Mouse (Mus musculus): ENCODE data around the gene Pitpnm2. TPM values are rescaled to one million over a fixed set of nuclear protein-coding genes. Genes with fewer than 3 reads are reported as not detected.
A peak's percentile ranks its signal among the peaks of the same experiment; 100 is the strongest.

The Pitpnm2 gene
- total and polyA plus RNA-seq, 3 experiments = 41.6 to 207 (median 65.2) TPM

- no peak for DNase-seq
Measured at GRCm38 (mm10) chr5:124138066-124138465, 111.5 kb downstream of the Pitpnm2 start.

DNA sequence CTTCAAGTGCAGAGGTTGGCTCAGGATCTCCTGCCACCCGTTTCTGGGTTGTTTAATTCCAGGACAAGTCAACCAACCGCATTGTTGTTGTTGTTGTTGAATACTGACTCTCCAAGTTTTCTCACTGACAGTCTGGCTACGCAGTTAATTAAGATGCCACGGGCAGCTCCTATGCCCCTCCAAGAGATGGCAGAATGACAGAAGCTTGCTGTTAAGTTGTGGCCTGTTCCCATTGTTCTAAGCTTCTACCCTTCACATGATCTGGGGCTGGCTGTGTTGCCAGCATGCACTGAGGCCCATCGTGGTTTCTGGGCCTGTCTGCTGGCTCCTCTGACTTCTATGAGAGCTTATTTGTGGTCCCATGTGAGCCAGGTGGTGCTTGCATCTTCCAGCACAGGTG is 115.3 kb downstream of the Pitpnm2 start:
- DNase-seq = no peak

GRCm38 (mm10) chr5:124125093-124125492 is 124.5 kb downstream of the Pitpnm2 start:
- no peak for DNase-seq

DNA sequence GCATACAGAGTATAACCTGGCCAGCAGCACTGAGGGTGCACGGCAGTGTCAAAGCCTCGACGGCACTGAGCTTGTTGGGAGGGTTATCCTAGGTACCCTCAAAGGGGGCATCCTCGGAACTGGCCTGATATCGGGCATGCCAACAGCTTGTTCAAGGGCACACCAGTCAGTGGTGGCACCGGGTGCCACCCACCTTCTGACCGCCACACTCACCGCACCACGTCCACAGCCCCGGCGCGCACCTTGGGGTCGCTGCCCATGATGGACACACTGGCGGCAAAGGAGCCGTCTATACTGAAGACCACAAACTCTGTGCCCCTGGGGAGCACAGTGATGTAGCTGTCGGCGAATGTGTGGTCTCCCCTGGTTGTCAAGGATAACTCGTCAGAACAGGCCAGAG is 127.2 kb downstream of the Pitpnm2 start:
- no peak for DNase-seq

DNA sequence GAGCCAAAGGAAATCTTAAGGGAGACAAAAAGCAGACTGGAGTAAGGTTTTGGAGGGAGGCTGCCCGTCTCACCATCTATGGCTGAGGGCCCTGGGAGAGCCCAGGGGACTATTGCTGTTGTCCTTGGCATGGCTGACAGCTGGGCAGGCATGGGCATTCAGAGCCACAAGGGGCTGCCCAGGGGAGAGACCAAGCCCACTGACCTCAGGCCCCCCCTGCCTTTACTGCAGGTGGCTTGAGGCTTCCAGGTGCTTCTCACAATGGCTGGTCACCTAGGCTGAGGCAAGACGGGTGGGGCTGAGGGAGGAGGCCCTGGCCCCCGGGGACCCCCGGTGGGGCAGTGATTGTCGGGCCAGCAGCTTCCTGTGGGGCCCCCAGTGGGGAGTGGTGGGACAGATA is 130.4 kb downstream of the Pitpnm2 start:
- DNase-seq = no peak

GRCm38 (mm10) chr5:124115990-124116845 is 133.3 kb downstream of the Pitpnm2 start, which contains the start of gene Arl6ip4:
Arl6ip4 (plus strand) TSS chr5:124116089.
- peak; percentile 83 for DNase-seq

GRCm38 (mm10) chr5:124115531-124115930 is 134.0 kb downstream of the Pitpnm2 start:
- DNase-seq = no peak

- no peak for DNase-seq
Measured at GRCm38 (mm10) chr5:124114276-124115025, 135.1 kb downstream of the Pitpnm2 start.

- DNase-seq = peak; percentile 88
Measured at GRCm38 (mm10) chr5:124113030-124113429, 136.5 kb downstream of the Pitpnm2 start.

- no peak for DNase-seq
Measured at GRCm38 (mm10) chr5:124112531-124112930, 137.0 kb downstream of the Pitpnm2 start.

- peak; percentile 96 for DNase-seq
Measured at GRCm38 (mm10) chr5:124111742-124112497, 137.6 kb downstream of the Pitpnm2 start, which contains the start of gene Ogfod2. Ogfod2 (plus strand) TSS chr5:124112297.

GRCm38 (mm10) chr5:124111077-124111741 is 138.4 kb downstream of the Pitpnm2 start:
- DNase-seq = no peak

GRCm38 (mm10) chr5:124103552-124103951 is 146.0 kb downstream of the Pitpnm2 start:
- no peak for DNase-seq

- no peak for DNase-seq
Measured at GRCm38 (mm10) chr5:124103020-124103419, 146.5 kb downstream of the Pitpnm2 start.

GRCm38 (mm10) chr5:124102326-124102725 is 147.2 kb downstream of the Pitpnm2 start:
- DNase-seq = no peak

DNA sequence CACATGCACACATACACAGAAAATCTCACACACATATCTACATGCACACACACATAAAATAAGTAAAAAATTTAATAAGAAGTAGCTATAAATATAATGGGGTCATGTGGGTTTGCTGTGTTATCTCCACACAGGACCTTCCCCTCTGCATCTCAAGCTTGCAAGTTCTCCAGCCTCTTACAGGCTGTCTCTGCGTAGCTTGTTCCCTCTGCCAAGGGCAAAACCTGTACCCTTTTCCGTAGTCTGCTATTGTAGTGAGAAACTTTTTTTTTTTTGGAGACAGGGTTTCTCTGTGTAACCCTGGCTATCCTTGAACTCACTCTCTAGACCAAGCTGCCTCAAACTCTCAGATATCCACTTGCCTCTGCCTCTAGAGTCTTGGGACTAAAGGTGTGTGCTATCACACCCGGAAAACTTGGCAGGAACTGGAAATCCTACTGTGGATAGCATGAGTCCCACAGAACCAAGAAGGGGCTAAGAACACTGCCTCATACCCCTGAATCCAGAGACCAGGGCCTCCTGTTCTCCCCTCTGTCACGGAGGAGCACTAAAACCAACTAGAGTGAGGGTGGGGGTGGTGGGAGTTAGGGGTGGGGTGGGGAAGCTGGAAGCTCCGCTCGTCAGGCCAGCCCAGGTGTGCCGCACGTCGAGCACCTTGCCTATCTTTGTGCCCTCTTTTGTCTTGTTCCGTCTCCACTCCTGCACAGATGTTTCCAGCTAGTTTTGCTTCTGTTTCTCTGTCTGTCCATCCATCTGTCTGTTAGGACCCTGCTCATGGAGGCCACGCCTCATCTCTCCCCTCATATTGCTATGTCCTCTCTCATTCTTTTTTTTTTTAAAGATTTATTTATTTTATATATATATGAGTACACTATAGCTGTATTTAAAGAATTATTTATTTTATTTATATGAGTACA is 149.2 kb downstream of the Pitpnm2 start:
- no peak for DNase-seq

DNA sequence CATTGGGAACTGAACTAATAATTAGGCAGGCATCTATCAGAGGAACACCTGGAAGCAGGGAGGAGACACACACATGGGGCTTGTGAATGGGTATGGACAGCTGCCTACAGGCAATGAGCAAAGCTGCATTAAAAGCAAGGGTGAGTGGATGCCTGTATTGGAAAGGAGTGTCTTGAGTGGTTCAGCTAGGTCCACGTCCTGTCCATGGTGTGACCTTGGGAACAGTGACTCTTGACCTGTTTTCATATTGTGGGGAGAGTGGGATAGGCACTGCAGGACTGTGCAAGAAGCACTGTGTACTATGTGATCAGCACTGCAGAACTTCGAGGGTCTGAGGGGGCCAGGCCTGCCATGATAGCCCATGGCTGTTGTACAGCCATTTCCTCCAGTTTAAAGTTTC is 150.6 kb downstream of the Pitpnm2 start:
- DNase-seq = no peak

GRCm38 (mm10) chr5:124095596-124096232 is 153.8 kb downstream of the Pitpnm2 start, which contains the start of gene Abcb9:
Abcb9 (minus strand) TSS chr5:124095798.
- peak; percentile 99 for DNase-seq

DNA sequence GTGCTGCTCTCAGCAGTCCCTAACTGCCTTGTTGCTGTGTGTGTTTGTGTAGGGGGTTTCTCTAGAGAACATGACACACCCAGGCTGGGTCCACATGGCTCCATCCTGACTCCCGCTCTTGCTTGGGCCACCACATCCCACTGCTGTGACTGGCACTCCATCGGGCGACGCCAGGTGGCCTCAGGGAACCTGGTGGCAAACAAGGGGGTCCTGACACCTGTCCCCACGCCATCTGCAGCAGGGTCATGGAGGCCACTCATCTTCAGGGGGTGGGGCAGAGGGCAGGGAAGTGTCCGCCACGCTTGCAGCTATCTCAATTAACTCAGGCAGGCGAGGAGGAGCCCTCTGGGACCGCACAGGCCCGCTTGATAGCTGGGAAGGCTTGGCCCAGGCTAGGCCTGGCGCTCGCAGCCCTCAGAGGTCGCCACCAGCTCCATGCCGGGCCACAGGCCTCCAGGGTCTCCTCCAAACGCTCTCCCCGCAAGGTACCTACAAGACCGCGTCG is 154.4 kb downstream of the Pitpnm2 start:
- no peak for DNase-seq

All from adrenal gland, adult 2 months (tissue).